Mouse (Mus musculus) ovary, adult 18-20 months (tissue): ENCODE measurements around the gene Mpig6b.
"Not testable (repeated sequence)": the region's sequence is repeated elsewhere in the genome, so short reads cannot be mapped to it uniquely, and the experiment has no call there.

ENCODE experiments used
- DNase-seq: peaks from one replicate; pipeline ENCODE4 v3.0.0; 2022; ENCODE audit warnings: low spot score, mixed read lengths

Mpig6b gene

DNA sequence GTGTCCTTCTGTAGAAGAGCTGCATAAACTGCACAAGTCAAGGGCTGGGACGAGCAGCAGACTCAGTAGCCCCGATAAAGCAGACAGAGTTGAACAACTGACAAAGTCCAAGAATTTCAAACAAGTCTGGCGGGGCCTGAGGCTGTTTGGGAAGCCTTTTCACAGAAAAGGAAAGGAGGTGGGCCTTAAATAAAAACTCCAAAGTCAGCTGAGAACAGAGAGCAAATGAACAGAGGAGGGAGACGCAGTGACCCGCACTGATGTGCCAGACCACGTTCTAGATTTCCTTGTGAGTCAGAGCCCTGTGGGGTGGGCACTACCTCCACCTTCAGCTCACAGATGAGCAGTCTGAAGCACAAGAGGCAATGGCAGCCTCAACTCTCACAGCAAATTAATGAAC is 31.1 kb downstream of the Mpig6b start:
- DNase-seq, result no peak

DNA sequence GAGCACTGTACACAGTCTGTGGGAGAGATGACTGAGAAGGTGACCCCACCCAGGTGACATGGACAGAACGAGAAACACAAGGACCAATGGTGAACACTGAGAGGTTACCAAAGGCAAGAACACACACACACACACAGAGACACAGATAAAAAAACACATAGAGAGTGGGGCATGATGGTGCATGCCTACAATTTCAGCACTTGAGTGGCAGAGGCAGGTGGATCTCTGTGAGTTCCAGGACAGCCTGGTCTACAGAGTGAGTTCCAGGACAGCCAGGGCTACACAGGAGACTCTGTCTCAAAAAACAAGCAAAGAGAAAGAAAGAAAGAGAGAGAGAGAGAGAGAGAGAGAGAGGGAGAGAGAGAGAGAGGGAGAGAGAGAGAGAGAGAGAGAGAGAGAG is 32.3 kb downstream of the Mpig6b start:
- DNase-seq, result not testable (repeated sequence)

DNA sequence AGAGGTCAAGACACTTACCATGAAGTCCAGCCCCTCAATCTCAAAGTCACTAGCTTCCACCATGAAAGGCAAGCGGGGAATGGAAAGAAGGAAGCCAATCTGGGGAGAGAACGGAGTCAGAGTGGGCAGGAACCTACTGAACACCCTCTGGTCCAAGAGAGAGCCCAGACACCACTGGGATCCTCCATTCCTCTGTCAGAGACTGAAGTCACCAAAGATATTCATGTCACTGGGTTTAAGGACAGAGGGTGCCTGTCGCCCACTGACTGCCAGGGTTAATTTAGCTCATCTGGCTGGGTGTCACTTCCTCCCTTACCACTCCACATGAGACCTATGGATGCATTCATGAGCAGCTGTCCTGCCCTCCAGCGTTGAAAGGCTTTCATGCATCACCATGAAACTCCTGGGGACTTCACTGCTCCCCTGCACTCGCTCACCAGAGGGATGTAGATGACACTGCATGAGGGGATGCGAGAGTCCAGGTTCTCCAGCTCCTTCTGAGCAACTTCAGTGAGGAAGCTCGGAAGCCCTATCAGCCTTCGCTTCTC is 33.6 kb downstream of the Mpig6b start:
- no peak for DNase-seq

DNA sequence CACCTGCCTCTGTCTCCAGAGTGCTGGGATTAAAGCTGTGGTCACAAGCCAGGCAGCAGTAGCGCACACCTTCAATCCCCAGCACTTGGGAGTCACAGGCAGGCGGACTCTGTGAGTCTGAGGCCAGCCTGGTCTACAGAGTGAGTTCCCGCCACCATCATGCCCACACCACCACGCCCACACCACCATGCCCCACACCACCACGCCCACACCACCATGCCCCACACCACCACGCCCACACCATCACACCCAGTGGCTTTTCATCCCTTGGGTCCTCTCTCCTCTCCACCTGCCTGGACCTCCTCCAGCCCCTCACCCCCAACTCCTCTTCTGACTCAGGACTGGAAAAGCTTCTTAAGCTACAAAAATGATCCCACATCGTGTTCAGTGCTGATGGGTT is 34.1 kb downstream of the Mpig6b start:
- no peak for DNase-seq

DNA sequence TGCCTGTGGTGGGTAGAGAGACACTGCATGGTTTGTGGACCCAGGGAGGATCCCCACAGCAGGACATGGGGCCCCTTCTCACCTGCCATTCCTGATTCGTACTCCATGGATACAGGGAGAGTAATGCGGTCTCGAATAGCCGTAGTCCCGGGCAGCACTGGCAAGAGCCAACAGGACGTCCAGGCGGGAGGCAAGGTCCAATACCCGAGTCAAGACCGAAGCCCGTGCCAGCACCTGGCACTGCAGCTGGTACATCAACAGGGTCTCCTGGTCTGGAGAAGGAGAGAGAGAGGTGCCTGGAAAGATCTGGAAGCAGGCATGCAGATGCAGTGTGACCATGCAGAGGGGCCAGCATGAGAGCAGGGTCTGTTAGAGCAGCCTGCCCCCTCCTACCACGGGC is 34.7 kb downstream of the Mpig6b start:
- no peak for DNase-seq

- no peak for DNase-seq
Observed at GRCm38 (mm10) chr17:35029691-35030532, 36.1 kb downstream of the Mpig6b start.

GRCm38 (mm10) chr17:35028315-35028714 is 37.7 kb downstream of the Mpig6b start:
- DNase-seq, result no peak

GRCm38 (mm10) chr17:35027277-35028068 is 38.5 kb downstream of the Mpig6b start, which contains the start of gene Sapcd1:
Gene Sapcd1, minus strand, starts transcription at chr17:35028016.
- no peak for DNase-seq

DNA sequence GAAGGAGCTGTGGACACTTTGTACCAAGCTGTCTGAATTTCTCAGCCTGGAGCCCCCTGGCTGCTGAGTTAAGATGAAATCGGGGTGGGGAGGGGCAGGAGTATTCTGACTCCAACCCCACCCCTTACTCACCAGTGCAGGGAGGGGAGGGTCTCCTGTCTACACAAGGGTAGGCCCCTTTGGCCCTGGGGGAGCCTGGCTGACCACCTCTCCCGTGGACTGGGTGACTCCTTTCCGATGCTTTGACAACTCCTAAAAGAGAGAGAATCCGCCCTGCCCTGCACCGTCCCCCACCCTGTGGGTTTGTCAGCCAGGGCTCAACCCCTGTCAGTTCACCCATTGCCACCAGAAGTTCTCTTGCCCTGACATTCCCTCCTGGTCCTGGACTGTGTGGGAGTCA is 39.8 kb downstream of the Mpig6b start:
- DNase-seq, result no peak

DNA sequence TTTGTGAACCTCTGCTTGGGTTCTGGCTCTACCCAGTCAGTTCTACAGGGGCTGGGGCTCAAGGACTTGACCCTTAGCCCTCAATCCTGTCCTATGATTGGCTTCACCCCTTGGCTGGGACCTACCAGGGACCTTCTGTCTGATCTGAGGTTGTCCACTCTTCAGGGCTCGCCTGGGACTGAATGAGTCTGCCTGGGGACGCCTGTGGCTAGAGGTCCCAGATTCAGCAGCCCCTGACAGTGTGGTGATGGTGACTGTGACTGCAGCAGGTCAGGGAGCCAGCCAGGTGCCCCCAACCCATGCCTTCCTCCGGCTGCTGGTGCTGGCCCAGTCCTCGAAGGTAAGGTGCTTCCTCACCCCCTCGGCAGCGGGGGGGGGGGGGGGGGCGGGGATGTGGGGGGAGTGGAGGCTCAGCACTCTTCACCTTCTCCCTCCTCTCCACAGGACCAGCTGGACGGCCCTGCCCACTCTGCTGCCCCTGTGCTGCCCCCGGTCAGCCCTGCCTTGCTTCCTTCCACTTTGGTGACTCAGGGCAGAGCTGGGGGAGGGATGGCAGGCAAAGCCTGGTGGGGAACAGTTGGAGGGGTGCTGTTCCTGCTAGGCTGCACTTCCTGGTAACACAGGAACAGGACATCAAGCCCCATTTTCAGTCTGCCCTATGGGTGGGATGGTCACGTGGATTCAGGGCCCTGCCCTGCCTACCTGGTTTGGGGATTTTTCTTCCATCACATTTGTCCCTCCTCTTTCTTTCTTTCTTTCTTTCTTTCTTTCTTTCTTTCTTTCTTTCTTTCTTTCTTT is 41.1 kb downstream of the Mpig6b start:
- DNase-seq, result no peak

- no peak for DNase-seq
Observed at GRCm38 (mm10) chr17:35024261-35024660, 41.7 kb downstream of the Mpig6b start.

DNA sequence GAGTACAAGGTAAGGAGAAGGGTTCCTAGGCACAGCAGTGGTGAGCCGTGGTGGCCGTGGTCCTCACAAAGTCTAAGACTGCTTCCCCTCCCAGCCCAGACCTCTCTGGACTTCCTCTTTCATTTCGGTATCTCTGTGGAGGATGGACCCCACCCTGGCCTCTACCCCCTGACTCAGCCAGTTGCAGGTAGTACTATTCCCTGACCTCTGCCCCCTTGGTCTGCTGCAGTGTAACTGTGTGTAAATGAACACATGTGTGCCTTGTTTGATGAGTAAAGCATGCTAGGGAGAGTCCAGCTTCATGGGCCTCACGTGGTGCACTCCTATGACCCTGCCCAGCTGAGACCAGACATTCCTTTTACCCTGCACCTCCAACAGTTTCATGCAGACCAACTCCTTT is 42.2 kb downstream of the Mpig6b start:
- no peak for DNase-seq

DNA sequence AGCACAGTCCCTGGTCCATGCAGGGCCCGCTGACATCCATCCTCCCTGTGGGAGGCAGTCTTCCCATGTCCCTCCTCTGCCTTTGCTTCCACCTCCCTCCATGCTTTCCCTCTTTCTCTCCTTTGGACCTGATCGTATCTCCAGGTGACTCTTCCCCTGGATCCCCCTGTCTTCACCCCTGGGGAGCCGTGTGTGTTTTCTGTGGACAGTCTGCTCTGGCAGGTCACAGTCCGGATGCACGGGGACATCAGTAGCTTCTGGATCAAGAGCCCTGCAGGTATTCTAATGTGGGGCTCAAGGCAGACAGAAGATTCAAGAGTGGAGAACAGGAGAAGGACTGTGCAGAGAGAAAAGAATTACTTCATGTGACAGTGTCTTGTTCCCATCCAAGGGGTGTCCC is 42.8 kb downstream of the Mpig6b start:
- no peak for DNase-seq

- no peak for DNase-seq
Observed at GRCm38 (mm10) chr17:35022541-35023060, 43.4 kb downstream of the Mpig6b start.

DNA sequence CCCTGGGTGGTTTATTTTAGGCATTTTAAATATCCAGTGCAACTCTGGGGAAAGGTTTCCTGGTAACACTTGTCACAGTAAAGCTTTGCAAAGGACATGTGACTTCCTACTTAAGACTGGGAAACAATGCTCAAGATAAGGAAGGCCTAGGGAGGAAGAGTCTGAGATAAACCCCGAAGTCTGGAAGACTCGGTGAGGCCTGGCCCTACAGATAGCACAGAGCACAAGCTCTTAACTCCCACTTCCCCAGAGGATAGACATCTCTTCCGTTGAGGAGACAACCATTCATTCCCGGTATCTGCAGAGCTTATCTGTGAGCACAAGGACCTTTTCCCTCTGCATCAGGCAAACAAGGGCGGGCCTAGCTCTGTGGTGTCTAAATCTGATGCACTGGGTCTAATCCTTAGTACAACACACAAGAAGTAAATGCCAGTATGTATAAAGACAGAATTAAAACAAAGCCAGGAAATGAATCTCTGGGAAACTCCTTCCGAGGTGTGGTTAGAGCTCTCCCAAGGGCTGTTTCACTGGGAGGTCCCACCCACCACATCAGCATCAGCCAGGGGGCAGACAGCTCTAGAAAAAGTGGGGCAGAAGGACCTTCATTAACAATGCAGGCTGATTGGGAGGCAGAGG is 44.0 kb downstream of the Mpig6b start:
- no peak for DNase-seq

DNA sequence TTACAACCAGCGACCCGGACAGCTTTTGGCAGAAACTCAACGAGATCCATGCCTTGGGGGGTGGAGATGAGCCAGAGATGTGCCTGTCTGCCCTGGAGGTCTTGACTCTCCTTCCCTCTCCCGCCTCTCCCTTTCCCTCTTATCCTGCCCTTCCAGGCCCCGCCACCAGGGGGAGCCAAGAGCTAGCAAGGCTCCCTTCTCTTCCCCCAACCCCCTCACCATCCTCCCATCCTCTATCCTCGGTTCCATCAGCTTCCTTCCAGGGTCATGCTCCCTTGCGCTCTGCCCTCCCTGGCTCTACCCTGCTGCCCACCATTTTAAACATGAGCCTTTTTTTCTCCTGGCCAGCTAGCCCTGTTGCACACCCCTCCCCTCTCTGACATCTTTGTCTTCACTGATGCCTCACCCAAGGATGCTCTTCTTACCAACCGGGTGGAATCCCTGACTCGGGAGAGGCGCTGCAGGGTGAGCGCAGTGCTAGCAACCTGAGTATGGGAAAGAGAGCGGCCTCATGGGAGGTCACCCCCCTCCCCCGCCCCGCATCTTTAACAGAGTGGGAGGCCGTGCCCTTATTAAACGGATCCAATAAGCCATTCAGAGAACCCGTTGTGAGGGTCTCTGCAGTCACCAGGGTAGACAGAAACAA is 44.7 kb downstream of the Mpig6b start:
- DNase-seq, result peak; percentile 65

DNA sequence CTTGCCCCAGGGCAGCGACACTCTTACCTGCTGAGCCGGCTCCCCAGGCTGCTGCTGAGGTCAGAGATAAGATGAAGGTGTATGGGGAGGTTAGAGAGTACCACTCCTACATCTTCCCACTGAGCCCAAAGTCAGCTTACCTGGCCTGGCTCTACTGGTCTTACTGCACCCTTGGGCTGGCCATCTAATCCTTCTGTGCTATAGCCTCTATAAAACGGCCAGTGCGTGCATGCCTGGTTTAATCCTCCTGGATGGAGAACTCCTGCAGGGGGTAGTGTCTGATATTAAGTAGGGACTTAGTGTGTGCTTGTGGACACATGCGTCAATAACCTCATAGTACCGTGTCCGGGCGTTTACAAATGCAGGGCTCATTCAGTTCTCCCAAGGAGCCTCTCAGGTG is 45.4 kb downstream of the Mpig6b start:
- DNase-seq, result no peak

GRCm38 (mm10) chr17:35019894-35020293 is 46.1 kb downstream of the Mpig6b start:
- no peak for DNase-seq

- no peak for DNase-seq
Observed at GRCm38 (mm10) chr17:35018171-35018570, 47.8 kb downstream of the Mpig6b start.

- DNase-seq, result no peak
Observed at GRCm38 (mm10) chr17:35017706-35018030, 48.3 kb downstream of the Mpig6b start.
